Mouse (Mus musculus) limb, embryonic 15.5 days (tissue): Measurements from ENCODE around the gene Morc2a. TPM values are rescaled to one million over a fixed set of nuclear protein-coding genes. Genes with fewer than 3 reads are reported as not detected.

Experiments
- ATAC-seq: fragments of 200-750 bp; cut with Nextera tagmentation; 2 replicates; pipeline ENCODE4 v1.8.0; 2017; ENCODE audit warnings: low read depth, moderate TSS enrichment; ENCODE audit not compliant: insufficient number of reproducible peaks, low FRiP score, low TSS enrichment
- H3K27ac ChIP-seq: fragments of 300-500 bp; sonication (generic); 2 replicates; pipeline ENCODE4 v1.5.1; 2015; ENCODE audit warnings: moderate library complexity, mild to moderate bottlenecking, inconsistent platforms
- H3K27me3 ChIP-seq: fragments of 300-500 bp; sonication (generic); 2 replicates; pipeline ENCODE4 v1.6.1; 2015; ENCODE audit warnings: inconsistent platforms
- H3K36me3 ChIP-seq: fragments of 300-500 bp; sonication (generic); 2 replicates; pipeline ENCODE4 v1.6.1; 2015; ENCODE audit warnings: inconsistent platforms
- H3K4me1 ChIP-seq: fragments of 300-500 bp; sonication (generic); 2 replicates; pipeline ENCODE4 v1.6.1; 2015; ENCODE audit warnings: inconsistent platforms
- H3K4me2 ChIP-seq: fragments of 300-500 bp; sonication (generic); 2 replicates; pipeline ENCODE4 v1.6.1; 2015; ENCODE audit warnings: mild to moderate bottlenecking, inconsistent platforms
- H3K4me3 ChIP-seq: fragments of 300-500 bp; sonication (generic); 2 replicates; pipeline ENCODE4 v1.5.1; 2015; ENCODE audit warnings: mild to moderate bottlenecking, inconsistent platforms
- H3K9ac ChIP-seq: fragments of 300-500 bp; sonication (generic); 2 replicates; pipeline ENCODE4 v1.6.1; 2015; ENCODE audit warnings: inconsistent platforms
- H3K9me3 ChIP-seq: fragments of 300-500 bp; sonication (generic); 2 replicates; pipeline ENCODE4 v1.6.1; 2016; ENCODE audit warnings: inconsistent platforms
- WGBS: fragments of 180-500 bp; shearing (Covaris S2); methylation state at CpG from one replicate; pipeline ENCODE4 v1.1.7; 2015; 5-methylcytosine and 5-hydroxymethylcytosine counted together
- polyA plus RNA-seq: library from polyadenylated mRNA; unstranded; fragments of >200 nt; fragmentation: Nextera tagmentation; extraction: Ambion mirVana; gene quantifications from 2 replicates; pipeline ENCODE4 v1.2.1, GENCODE M21; 2015

Morc2a gene
- polyA plus RNA-seq, 1 experiment from 2014 or later = 26.0 TPM

- H3K27me3 ChIP-seq = no peaks in the 10 kb centered on the region
- no peak overlapping the region for H3K4me3 ChIP-seq
- H3K27ac ChIP-seq = no peak overlapping the region
- H3K4me2 ChIP-seq = no peak overlapping the region
- no peak for ATAC-seq
- H3K36me3 ChIP-seq = no peaks in the 10 kb centered on the region
- H3K4me1 ChIP-seq = no peaks in the 10 kb centered on the region
- H3K9ac ChIP-seq = no peak overlapping the region
- 49% methylated on average over 6 of the region's 6 CpGs for WGBS
- no peaks in the 10 kb centered on the region for H3K9me3 ChIP-seq
Observed at GRCm38 (mm10) chr11:3716662-3717061, 67.7 kb downstream of the Morc2a start.

GRCm38 (mm10) chr11:3722036-3722435, 73.0 kb downstream of the Morc2a start:
- Histone ChIP-seq H3K27me3 (no peaks in the 10 kb centered on the region), H3K4me1 (0 out of 2 replicates have a peak, but pooled peaks cover 6% of the 10 kb centered on the region), H3K9me3 (no peaks in the 10 kb centered on the region), H3K27ac (no peak overlapping the region), H3K4me3 (no peak overlapping the region), H3K4me2 (no peak overlapping the region), H3K9ac (no peak overlapping the region), H3K36me3 (no peaks in the 10 kb centered on the region)
- 35% methylated on average over 3 of the region's 3 CpGs for WGBS
- no peak for ATAC-seq

GRCm38 (mm10) chr11:3722861-3723260, 73.9 kb downstream of the Morc2a start:
- 59% methylated on average over 3 of the region's 3 CpGs for WGBS
- H3K4me3 ChIP-seq = no peak overlapping the region
- H3K4me1 ChIP-seq = 0 out of 2 replicates have a peak, but pooled peaks cover 6% of the 10 kb centered on the region
- no peak for ATAC-seq
- no peaks in the 10 kb centered on the region for H3K36me3 ChIP-seq
- no peaks in the 10 kb centered on the region for H3K27me3 ChIP-seq
- no peak overlapping the region for H3K27ac ChIP-seq
- no peaks in the 10 kb centered on the region for H3K9me3 ChIP-seq
- no peak overlapping the region for H3K9ac ChIP-seq
- no peak overlapping the region for H3K4me2 ChIP-seq

- 68% methylated on average over 4 of the region's 4 CpGs for WGBS
- H3K27me3 ChIP-seq = no peaks in the 10 kb centered on the region
- no peak overlapping the region for H3K9ac ChIP-seq
- no peaks in the 10 kb centered on the region for H3K36me3 ChIP-seq
- H3K9me3 ChIP-seq = no peaks in the 10 kb centered on the region
- no peak overlapping the region for H3K4me2 ChIP-seq
- H3K4me3 ChIP-seq = no peak overlapping the region
- ATAC-seq = no peak
- H3K27ac ChIP-seq = no peak overlapping the region
- 0 out of 2 replicates have a peak, but pooled peaks cover 6% of the 10 kb centered on the region for H3K4me1 ChIP-seq
Observed at GRCm38 (mm10) chr11:3723910-3724309, 74.9 kb downstream of the Morc2a start.

- ATAC-seq = no peak
- Histone ChIP-seq H3K9ac (no peak overlapping the region), H3K36me3 (no peaks in the 10 kb centered on the region), H3K4me3 (no peak overlapping the region), H3K4me1 (0 out of 2 replicates have a peak, but pooled peaks cover 6% of the 10 kb centered on the region), H3K9me3 (no peaks in the 10 kb centered on the region), H3K4me2 (no peak overlapping the region), H3K27me3 (no peaks in the 10 kb centered on the region), H3K27ac (no peak overlapping the region)
- WGBS = 59% methylated on average over 5 of the region's 5 CpGs
Observed at GRCm38 (mm10) chr11:3724726-3725125, 75.7 kb downstream of the Morc2a start.

GRCm38 (mm10) chr11:3725331-3726054, 76.5 kb downstream of the Morc2a start:
- Histone ChIP-seq H3K36me3 (no peaks in the 10 kb centered on the region), H3K9ac (no peak overlapping the region), H3K4me2 (no peak overlapping the region), H3K27me3 (no peaks in the 10 kb centered on the region), H3K27ac (no peak overlapping the region), H3K4me3 (no peak overlapping the region), H3K4me1 (0 out of 2 replicates have a peak, but pooled peaks cover 6% of the 10 kb centered on the region), H3K9me3 (no peaks in the 10 kb centered on the region)
- no peak for ATAC-seq
- 60% methylated on average over 10 of the region's 10 CpGs for WGBS

GRCm38 (mm10) chr11:3727438-3728105, 78.6 kb downstream of the Morc2a start:
- no peak overlapping the region for H3K4me2 ChIP-seq
- no peak for ATAC-seq
- no peaks in the 10 kb centered on the region for H3K9me3 ChIP-seq
- 71% methylated on average over 9 of the region's 9 CpGs for WGBS
- no peaks in the 10 kb centered on the region for H3K4me1 ChIP-seq
- H3K27me3 ChIP-seq = no peaks in the 10 kb centered on the region
- H3K4me3 ChIP-seq = no peak overlapping the region
- H3K36me3 ChIP-seq = no peaks in the 10 kb centered on the region
- H3K27ac ChIP-seq = no peak overlapping the region
- no peak overlapping the region for H3K9ac ChIP-seq

- Histone ChIP-seq H3K36me3 (no peaks in the 10 kb centered on the region), H3K9me3 (no peaks in the 10 kb centered on the region), H3K4me2 (no peak overlapping the region), H3K9ac (no peak overlapping the region), H3K27me3 (no peaks in the 10 kb centered on the region), H3K4me1 (no peaks in the 10 kb centered on the region), H3K27ac (no peak overlapping the region), H3K4me3 (no peak overlapping the region)
- no peak for ATAC-seq
- 77% methylated on average over 4 of the region's 4 CpGs for WGBS
Observed at GRCm38 (mm10) chr11:3731469-3731868, 82.5 kb downstream of the Morc2a start.

GRCm38 (mm10) chr11:3733933-3734636, 85.1 kb downstream of the Morc2a start:
- Histone ChIP-seq H3K4me3 (no peak overlapping the region), H3K27ac (no peak overlapping the region), H3K9me3 (no peaks in the 10 kb centered on the region), H3K9ac (no peak overlapping the region), H3K4me2 (no peak overlapping the region), H3K4me1 (no peaks in the 10 kb centered on the region), H3K27me3 (no peaks in the 10 kb centered on the region), H3K36me3 (no peaks in the 10 kb centered on the region)
- 73% methylated on average over 14 of the region's 14 CpGs for WGBS
- no peak for ATAC-seq

- H3K4me1 ChIP-seq = no peaks in the 10 kb centered on the region
- no peaks in the 10 kb centered on the region for H3K27me3 ChIP-seq
- WGBS = 76% methylated on average over 11 of the region's 11 CpGs
- no peak overlapping the region for H3K9ac ChIP-seq
- no peak overlapping the region for H3K27ac ChIP-seq
- H3K36me3 ChIP-seq = no peaks in the 10 kb centered on the region
- no peak overlapping the region for H3K4me3 ChIP-seq
- H3K4me2 ChIP-seq = no peak overlapping the region
- ATAC-seq = no peak
- no peaks in the 10 kb centered on the region for H3K9me3 ChIP-seq
Observed at GRCm38 (mm10) chr11:3735715-3736114, 86.7 kb downstream of the Morc2a start.

GRCm38 (mm10) chr11:3738778-3739177, 89.8 kb downstream of the Morc2a start:
- Histone ChIP-seq H3K27me3 (no peaks in the 10 kb centered on the region; the same call in 1 of the 2 replicates), H3K36me3 (no peaks in the 10 kb centered on the region), H3K27ac (no peak overlapping the region), H3K9ac (no peak overlapping the region), H3K4me1 (no peaks in the 10 kb centered on the region), H3K4me3 (no peak overlapping the region), H3K9me3 (no peaks in the 10 kb centered on the region), H3K4me2 (no peak overlapping the region)
- 76% methylated on average over 2 of the region's 2 CpGs for WGBS
- no peak for ATAC-seq
